Mouse (Mus musculus): ENCODE measurements around the gene Cerk.

- TF ChIP-seq CTCF (conservative IDR thresholded peaks at IDR 0.05; ENCODE audit: insufficient read depth, insufficient read length, low read depth, low read length) (no peak), POLR2A (IDR thresholded peaks at IDR 0.05; ENCODE audit: low read depth, low read length) (no peak)
These were observed 15.9 kb upstream of the Cerk start for GRCm38 (mm10) chr15:86201696-86202330.
